Mouse (Mus musculus) urinary bladder, postnatal 36 days (tissue): Measurements from ENCODE around the gene BC034090.
"Not testable (repeated sequence)": the region's sequence is repeated elsewhere in the genome, so short reads cannot be mapped to it uniquely, and the experiment has no call there.

Source experiments
- DNase-seq, 2 experiments: peaks; one replicate each; pipeline ENCODE4 v3.0.0; 2022; ENCODE audit warnings: low spot score in 2 of 2, mixed read lengths in 1 of 2

BC034090 gene

DNA sequence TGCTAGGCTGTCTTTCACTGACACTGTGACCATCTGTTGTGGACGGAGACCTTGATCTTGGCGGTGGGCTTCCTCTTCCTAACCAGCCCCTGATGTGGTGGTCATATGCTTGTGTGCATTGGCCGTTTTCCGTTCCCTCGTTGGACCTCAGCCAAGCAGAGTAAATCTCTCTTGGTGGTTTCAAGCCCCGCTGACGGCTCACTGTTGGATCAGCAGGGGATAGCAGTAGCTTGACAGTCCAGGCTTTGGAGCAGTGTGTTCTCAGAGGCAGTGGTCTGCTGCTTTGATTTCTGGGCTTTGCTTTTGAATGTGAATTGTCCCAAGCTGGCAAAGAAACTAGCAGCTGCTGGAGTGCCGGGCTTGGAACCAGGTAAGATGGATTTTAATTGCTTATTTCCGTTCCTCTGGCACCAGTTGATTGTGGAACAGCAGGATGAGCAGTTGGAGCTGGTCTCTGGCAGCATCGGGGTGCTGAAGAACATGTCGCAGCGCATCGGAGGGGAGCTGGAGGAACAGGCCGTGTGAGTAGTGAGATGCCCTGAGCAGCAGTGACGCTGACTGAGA, 51.4 kb downstream of the BC034090 start:
- DNase-seq: no peak

DNA sequence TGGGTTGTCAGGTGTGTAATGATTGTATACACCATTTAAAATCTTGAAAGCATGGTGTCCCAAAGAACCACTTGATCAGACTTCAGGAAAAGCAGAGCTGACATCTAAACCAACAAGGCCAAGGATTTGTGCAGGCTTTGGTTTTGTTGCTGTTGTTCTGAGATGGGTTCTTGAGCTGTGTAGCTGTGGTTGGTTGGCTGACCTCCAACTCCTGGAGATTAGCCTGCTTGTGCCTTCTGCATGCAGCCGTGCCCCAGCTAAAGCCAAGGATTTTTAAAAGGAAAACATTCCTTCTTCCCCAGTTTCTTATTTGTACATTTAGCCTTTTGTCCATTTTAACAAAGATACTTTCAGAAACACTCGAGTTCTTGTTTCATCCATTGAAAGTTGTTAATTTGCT, 52.6 kb downstream of the BC034090 start:
- no peak for DNase-seq

DNA sequence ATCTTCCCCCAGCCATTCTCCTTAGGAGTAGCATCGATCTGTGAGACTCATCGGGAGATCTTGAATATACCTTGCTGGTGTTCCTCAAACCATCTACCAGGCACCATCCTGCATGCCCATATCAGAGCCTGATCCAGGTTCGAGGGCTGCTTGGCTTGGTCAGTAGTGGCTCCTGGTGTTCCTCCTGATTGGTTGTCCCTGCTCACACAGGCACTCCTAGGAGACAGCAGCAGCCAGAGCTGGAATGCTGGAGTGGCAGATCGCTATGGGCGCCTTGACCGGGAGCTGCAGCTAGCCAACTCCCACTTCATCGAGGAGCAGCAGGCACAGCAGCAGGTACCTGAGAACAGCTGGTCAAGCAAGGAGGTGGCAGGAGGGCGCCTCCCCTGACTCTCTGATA, 53.0 kb downstream of the BC034090 start:
- DNase-seq: no peak

DNA sequence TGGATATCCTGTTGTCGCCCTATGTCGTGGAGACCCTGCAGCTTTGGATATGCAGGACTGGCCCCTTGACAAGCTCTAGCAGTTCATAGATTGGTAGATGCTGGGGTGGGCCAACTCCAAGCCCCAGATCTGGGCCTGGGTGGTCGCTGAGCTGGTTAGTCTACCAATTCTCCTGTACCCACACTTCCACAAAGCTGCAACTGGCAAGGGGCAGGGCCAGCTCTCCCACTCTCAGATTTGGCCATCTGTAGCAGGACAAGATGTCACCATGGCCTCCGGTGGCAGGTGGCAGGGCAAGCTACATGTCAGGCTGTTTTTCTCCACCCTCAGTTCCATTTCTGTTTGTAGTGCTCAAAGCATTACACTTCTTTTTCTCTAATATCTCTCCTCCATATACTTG, 55.6 kb downstream of the BC034090 start:
- DNase-seq: no peak

DNA sequence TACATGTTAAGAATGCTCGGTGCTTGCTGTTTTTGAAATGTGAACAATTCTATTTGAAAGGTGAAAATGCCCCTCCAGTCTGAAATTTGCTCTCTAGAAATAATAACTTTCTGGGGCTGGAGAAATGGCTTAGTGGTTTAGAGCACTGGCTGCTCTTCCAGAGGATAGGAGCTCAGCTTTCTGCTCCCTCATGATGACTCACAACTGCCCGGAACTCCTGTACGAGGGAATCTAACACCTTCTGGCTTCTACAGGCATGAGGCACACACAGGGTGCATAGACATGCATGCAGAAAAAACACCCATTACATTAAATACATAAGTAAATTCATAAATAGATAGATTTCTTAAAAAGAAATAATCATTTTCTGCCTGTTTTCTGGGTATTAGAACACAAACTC, 60.1 kb downstream of the BC034090 start:
- no peak for DNase-seq

DNA sequence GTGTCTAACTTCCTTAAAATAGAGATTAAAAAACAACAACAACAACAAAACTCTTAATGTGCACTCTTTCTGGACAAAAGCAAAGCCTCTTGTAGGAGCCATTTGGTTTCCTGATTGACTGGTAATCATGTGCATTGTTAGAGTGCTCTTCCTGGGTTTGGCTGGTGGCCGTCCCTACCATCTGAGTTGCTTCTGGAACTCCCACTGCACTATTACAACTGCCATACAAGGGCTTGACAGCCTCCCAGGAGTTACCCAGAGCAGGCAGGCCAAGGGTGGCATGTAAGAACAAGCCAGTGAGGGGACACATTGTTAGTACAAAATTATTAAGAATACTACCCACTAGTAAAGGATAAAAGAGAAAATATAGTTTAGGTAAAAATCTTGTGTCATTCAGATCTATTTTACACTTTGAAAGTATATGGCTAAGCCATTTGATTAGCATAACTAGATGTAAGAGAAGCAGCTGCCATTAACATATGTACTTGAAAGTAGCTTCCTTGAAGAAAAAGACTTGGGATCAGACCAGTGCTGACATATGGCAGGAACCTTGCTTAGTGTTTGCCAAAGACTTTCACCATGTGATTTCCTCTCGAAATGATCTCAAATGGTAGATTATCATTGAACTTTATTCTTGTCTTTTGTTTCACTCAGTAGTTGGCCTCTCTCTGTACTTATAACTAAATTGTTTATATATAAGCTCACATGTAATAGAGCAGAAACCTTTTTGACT, 65.9 kb downstream of the BC034090 start:
- no peak for DNase-seq

DNA sequence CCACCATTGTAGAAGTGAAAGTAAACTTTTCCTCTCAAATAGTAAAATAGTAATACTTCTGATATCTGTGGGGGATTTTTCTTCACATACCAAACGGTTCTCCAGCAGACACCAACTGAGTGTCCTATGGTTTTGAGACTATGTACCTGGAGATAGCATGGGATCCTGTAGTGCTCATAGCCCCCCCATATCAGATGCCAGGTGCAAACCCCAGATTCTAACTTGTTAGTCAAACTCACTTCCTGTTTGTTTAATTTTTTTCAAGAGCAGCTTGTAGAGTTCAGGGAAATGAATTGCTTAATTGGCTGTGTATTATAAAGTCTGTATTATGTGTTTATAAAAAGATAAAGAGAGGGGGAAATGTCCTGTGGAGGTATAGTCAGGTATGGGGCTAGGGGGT, 69.8 kb downstream of the BC034090 start:
- no peak for DNase-seq

DNA sequence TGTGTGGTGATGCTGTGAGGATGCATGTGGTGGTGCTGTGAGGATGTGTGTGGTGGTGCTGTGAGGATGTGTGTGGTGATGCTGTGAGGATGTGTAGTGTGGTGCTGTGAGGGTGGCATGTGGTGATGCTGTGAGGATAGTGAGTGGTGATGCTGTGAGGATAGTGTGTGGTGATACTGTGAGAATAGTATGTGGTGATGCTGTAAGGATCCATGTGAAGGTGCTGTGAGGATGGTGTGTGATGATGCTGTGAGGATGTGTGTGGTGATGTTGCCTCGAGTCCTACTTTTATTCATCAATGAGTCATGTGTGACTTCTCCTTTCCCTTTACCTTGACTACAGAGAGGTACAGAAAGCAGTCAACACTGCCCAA, 70.6 kb downstream of the BC034090 start:
- DNase-seq: not testable (repeated sequence)

DNA sequence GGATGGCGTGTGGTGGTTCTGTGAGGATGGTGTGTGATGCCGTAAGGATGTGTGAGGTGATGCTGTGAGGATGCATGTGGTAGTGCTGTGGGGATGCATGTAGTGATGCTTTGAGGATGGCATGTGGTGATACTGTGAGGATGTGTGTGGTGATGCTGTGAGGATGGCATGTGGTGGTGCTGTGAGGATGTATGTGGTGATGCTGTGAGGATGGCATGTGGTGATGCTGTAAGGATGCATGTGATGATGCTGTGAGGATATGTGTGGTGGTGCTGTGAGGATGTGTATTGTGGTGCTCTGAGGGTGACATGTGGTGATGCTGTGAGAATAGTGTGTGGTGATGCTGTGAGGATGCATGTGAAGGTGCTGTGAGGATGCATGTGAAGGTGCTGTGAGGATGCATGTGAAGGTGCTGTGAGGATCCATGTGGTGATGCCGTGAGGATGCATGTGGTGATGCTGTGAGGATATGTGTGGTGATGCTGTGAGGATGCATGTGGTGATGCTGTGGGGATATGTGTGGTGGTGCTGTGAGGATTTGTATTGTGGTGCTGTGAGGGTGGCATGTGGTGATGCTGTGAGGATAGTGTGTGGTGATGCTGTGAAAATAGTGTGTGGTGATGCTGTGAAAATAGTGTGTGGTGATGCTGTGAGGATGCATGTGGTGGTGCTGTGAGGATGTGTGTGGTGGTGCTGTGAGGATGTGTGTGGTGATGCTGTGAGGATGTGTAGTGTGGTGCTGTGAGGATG, 71.2 kb downstream of the BC034090 start:
- no peak for DNase-seq

DNA sequence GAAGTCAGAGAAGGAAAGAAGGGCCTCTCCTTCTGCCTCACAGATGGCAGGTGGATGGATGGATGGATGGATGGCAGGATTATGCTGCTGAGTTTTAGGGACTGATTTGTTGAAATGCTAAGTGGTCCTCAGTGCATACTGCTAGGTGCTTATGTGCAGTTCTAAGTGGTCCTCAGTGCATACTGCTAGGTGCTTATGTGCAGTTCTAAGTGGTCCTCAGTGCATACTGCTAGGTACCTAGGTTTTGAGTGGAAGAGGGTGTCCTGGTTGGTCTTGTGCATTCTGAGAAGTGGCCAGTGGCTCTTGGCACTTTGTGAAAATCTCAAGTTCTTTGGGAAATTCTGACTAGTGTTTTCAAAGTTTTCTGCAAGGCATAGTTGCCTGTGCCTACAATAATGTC, 74.3 kb downstream of the BC034090 start:
- DNase-seq: no peak

DNA sequence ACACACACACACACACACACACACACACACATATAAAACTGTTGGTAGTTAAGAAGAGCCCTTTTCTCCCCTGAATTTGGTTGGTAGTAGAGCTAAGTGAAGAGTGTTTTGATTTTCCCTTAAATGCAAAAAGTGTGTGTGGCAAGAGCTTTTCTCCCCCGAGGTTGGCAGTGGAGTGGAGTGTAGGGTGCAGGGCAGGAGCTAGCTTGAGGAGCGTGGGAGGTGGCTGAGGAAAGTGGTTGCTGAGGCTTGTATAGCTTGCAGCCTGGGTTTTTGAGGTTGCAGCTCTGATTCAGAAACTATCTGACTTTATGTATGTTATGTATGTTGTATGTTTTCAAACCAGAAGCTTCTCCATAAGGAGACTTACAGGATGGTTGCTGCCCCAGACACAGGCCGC, 76.8 kb downstream of the BC034090 start:
- no peak for DNase-seq
